Mouse (Mus musculus) CH12.LX (cell line): Measurements from ENCODE around the gene Eif3k. TPM values are rescaled to one million over a fixed set of nuclear protein-coding genes. Genes with fewer than 3 reads are reported as not detected.

Experiments
- DNase-seq: peaks from one replicate; pipeline ENCODE4 v3.0.0-alpha.2; 2013; ENCODE audit errors: extremely low read depth
- H3K27ac ChIP-seq: 2 replicates; pipeline ENCODE4 v1.5.1; 2012; ENCODE audit warnings: low read depth, mild to moderate bottlenecking, control low read depth, moderate library complexity; ENCODE audit not compliant: insufficient read depth
- H3K27me3 ChIP-seq: replicated peaks from 2 replicates; pipeline ENCODE3; 2012; ENCODE audit warnings: inconsistent platforms
- H3K36me3 ChIP-seq, 2 experiments: replicated peaks in 1 of 2; 2 replicates each; pipeline versions ENCODE3 to v1.6.1; 2012; ENCODE audit warnings: inconsistent platforms in 1 of 2, low read length in 1 of 2, mild to moderate bottlenecking in 1 of 2, mixed read lengths in 1 of 2, moderate library complexity in 1 of 2; ENCODE audit not compliant: control insufficient read depth in 1 of 2, insufficient read depth in 1 of 2
- H3K4me1 ChIP-seq, 2 experiments: 2 replicates each; pipeline ENCODE4 v1.6.1; 2012; ENCODE audit warnings: inconsistent platforms in 1 of 2, moderate library complexity in 1 of 2; ENCODE audit not compliant: insufficient read depth in 2 of 2, control insufficient read depth in 1 of 2
- H3K4me2 ChIP-seq: 2 replicates; pipeline ENCODE4 v1.6.1; 2012; ENCODE audit warnings: low read depth, mild to moderate bottlenecking, control low read depth; ENCODE audit not compliant: poor library complexity, insufficient read depth, severe bottlenecking
- H3K4me3 ChIP-seq, 3 experiments: fragments of 150-350 bp in 1 of 3; sonication (generic) in 1 of 3; replicated peaks in 1 of 3; 2 replicates each; pipeline versions ENCODE3 to v1.5.1; 2011 to 2012; ENCODE audit warnings: low read depth in 2 of 3, low read length in 2 of 3, mild to moderate bottlenecking in 2 of 3, moderate library complexity in 2 of 3, control low read depth in 1 of 3, improper control_type of control experiment in 1 of 3, inconsistent platforms in 1 of 3, mixed read lengths in 1 of 3; ENCODE audit not compliant: poor library complexity in 1 of 3
- H3K79me2 ChIP-seq: replicated peaks from 2 replicates; pipeline ENCODE4 v1.6.1; 2012; ENCODE audit warnings: mild to moderate bottlenecking, moderate library complexity; ENCODE audit not compliant: control insufficient read depth, poor library complexity, insufficient read depth, severe bottlenecking; ENCODE audit errors: extremely low read depth
- H3K9ac ChIP-seq: 2 replicates; pipeline ENCODE4 v1.6.1; 2012; ENCODE audit warnings: low read depth, mild to moderate bottlenecking, control low read depth, moderate library complexity; ENCODE audit not compliant: insufficient read depth
- H3K9me3 ChIP-seq: replicated peaks from 2 replicates; pipeline ENCODE3; 2012; ENCODE audit warnings: low read length, inconsistent platforms, mixed read lengths
- BHLHE40 ChIP-seq: IDR thresholded peaks from 2 replicates; pipeline ENCODE4 v1.6.1; 2011; ENCODE audit warnings: mild to moderate bottlenecking, low read depth, low read length, improper control_type of control experiment
- CHD1 ChIP-seq: IDR thresholded peaks from 2 replicates; pipeline ENCODE4 v1.6.1; 2012; ENCODE audit warnings: low read depth, low read length, improper control_type of control experiment, inconsistent platforms
- E2F4 ChIP-seq: IDR thresholded peaks from 2 replicates; pipeline ENCODE4 v1.6.1; 2011; ENCODE audit warnings: low read depth, low read length, improper control_type of control experiment; ENCODE audit not compliant: insufficient replicate concordance
- GABPA ChIP-seq: IDR thresholded peaks from 2 replicates; pipeline ENCODE4 v1.6.1; 2012; ENCODE audit warnings: low read depth, low read length, improper control_type of control experiment, inconsistent platforms; ENCODE audit not compliant: insufficient replicate concordance
- IRF4 ChIP-seq: IDR thresholded peaks from 2 replicates; pipeline ENCODE4 v1.6.1; 2014; ENCODE audit warnings: low read depth, mild to moderate bottlenecking, inconsistent platforms, low read length, improper control_type of control experiment
- KAT2A ChIP-seq: IDR thresholded peaks from 2 replicates; pipeline ENCODE4 v1.6.1; 2012; ENCODE audit warnings: low read length, improper control_type of control experiment, inconsistent platforms; ENCODE audit not compliant: insufficient replicate concordance
- MAFK ChIP-seq: IDR thresholded peaks from 2 replicates; pipeline ENCODE4 v1.6.1; 2011; ENCODE audit warnings: low read length, improper control_type of control experiment; ENCODE audit not compliant: insufficient replicate concordance
- MXI1 ChIP-seq: IDR thresholded peaks from 2 replicates; pipeline ENCODE4 v1.6.1; 2011; ENCODE audit warnings: mild to moderate bottlenecking, low read depth, low read length, improper control_type of control experiment
- MYC ChIP-seq: IDR thresholded peaks from 2 replicates; pipeline ENCODE4 v1.6.1; 2011; ENCODE audit warnings: low read depth, mild to moderate bottlenecking, improper control_type of control experiment, low read length
- NELFE ChIP-seq: IDR thresholded peaks from 2 replicates; pipeline ENCODE4 v1.6.1; 2011; ENCODE audit warnings: low read depth, low read length, improper control_type of control experiment
- NRF1 ChIP-seq: IDR thresholded peaks from 2 replicates; pipeline ENCODE4 v1.6.1; 2014; ENCODE audit warnings: low read depth, mild to moderate bottlenecking, inconsistent platforms, low read length, improper control_type of control experiment, moderate library complexity
- PAX5 ChIP-seq: IDR thresholded peaks from 2 replicates; pipeline ENCODE4 v1.6.1; 2012; ENCODE audit warnings: low read length, inconsistent platforms, mixed read lengths
- POLR2A ChIP-seq: IDR thresholded peaks from 2 replicates; pipeline ENCODE4 v1.6.1; 2011; ENCODE audit warnings: low read depth, mild to moderate bottlenecking, improper control_type of control experiment, low read length
- POLR2AphosphoS2 ChIP-seq: IDR thresholded peaks from 2 replicates; pipeline ENCODE4 v1.6.1; 2011; ENCODE audit warnings: low read depth, low read length, improper control_type of control experiment
- RAD21 ChIP-seq: IDR thresholded peaks from 2 replicates; pipeline ENCODE4 v1.6.1; 2011; ENCODE audit warnings: low read depth, mild to moderate bottlenecking, low read length, improper control_type of control experiment, moderate library complexity
- RCOR1 ChIP-seq: conservative IDR thresholded peaks from 2 replicates; pipeline ENCODE4 v1.6.1; 2012; ENCODE audit warnings: low read depth, mild to moderate bottlenecking, inconsistent platforms, low read length, improper control_type of control experiment
- SIN3A ChIP-seq: IDR thresholded peaks from 2 replicates; pipeline ENCODE4 v1.6.1; 2012; ENCODE audit warnings: low read length, improper control_type of control experiment, inconsistent platforms
- TCF12 ChIP-seq: IDR thresholded peaks from 2 replicates; pipeline ENCODE4 v1.6.1; 2014; ENCODE audit warnings: low read depth, mild to moderate bottlenecking, inconsistent platforms, low read length, improper control_type of control experiment
- UBTF ChIP-seq: IDR thresholded peaks from 2 replicates; pipeline ENCODE4 v1.6.1; 2012; ENCODE audit warnings: low read depth, mild to moderate bottlenecking, inconsistent platforms, low read length, improper control_type of control experiment, moderate library complexity
- USF2 ChIP-seq: conservative IDR thresholded peaks from 2 replicates; pipeline ENCODE4 v1.6.1; 2011; ENCODE audit warnings: low read depth, low read length, improper control_type of control experiment
- ZC3H11A ChIP-seq: IDR thresholded peaks from 2 replicates; pipeline ENCODE4 v1.6.1; 2012; ENCODE audit warnings: low read depth, mild to moderate bottlenecking, inconsistent platforms, low read length, improper control_type of control experiment
- ZNF384 ChIP-seq: IDR thresholded peaks from 2 replicates; pipeline ENCODE4 v1.6.1; 2012; ENCODE audit warnings: low read depth, low read length, improper control_type of control experiment, inconsistent platforms
- dilution Hi-C: fragments of 300-500 bp; cut with MboI; formaldehyde crosslinking; loops from 2 replicates; pipeline ENCODE4 v1.14.3; 2020; ENCODE audit warnings: low sequenced_read_pairs; ENCODE audit not compliant: extremely low pct_unique_long_range_greater_than_20kb, extremely low pct_ligation_motif_present
- in situ Hi-C: fragments of 300-500 bp; cut with MboI; formaldehyde crosslinking; loops from 3 replicates; pipeline ENCODE4 v1.14.3; 2019; ENCODE audit warnings: low sequenced_read_pairs, low pct_ligation_motif_present, low pct_unique_long_range_greater_than_20kb, mixed read lengths
- polyA plus RNA-seq: library from polyadenylated mRNA; unstranded; fragments of >175 nt; gene quantifications from 2 replicates; pipeline ENCODE4 v1.2.1, GENCODE M21; 2012; ENCODE audit warnings: low read depth; ENCODE audit not compliant: insufficient read length
- total RNA-seq, 2 experiments: library from RNA; depleted of rRNA; stranded (reverse); fragments of 300-350 nt in 1 of 2; fragments of >200 nt in 1 of 2; gene quantifications; 2 replicates each; pipeline ENCODE4 v1.2.3; 2012 to 2014

The Eif3k gene
- total and polyA plus RNA-seq, 3 experiments = 513 to 658 (median 584) TPM

GRCm38 (mm10) chr7:29023514-29023913, 41.9 kb upstream of the Eif3k start:
- Histone ChIP-seq H3K4me3 (no peak overlapping the region), H3K36me3 (peaks cover 2 to 18% of the 10 kb centered on the region in 2 experiments), H3K27ac (no peak overlapping the region), H3K4me2 (no peak overlapping the region), H3K27me3 (no peaks in the 10 kb centered on the region), H3K4me1 (peaks cover 15 to 48% of the 10 kb centered on the region in 2 experiments), H3K9ac (no peak overlapping the region), H3K79me2 (no peaks in the 10 kb centered on the region), H3K9me3 (peaks cover 10% of the 10 kb centered on the region)
- in situ Hi-C loops = loop anchor here (5.0 kb wide), 1 partner anchor 36 kb away; no protein-coding TSS in a partner anchor
- dilution Hi-C loops = no loop called here
- DNase-seq = no peak
- TF ChIP-seq TCF12 (no peak), SIN3A (no peak), KAT2A (no peak), PAX5 (no peak), POLR2A (no peak), E2F4 (no peak), MXI1 (no peak), ZC3H11A (no peak), MAFK (no peak), GABPA (no peak), NRF1 (no peak)

- Histone ChIP-seq H3K36me3 (peaks cover 2 to 20% of the 10 kb centered on the region in 2 experiments), H3K9ac (no peak overlapping the region), H3K4me3 (no peak overlapping the region), H3K27ac (no peak overlapping the region)
- dilution Hi-C loops = no loop called here
- TF ChIP-seq POLR2AphosphoS2 (no peak), BHLHE40 (no peak), KAT2A (no peak), RAD21 (no peak), E2F4 (no peak), RCOR1 (no peak), NELFE (no peak), MAFK (no peak), ZNF384 (no peak), UBTF (no peak), IRF4 (no peak), USF2 (no peak), MXI1 (no peak), POLR2A (no peak), MYC (no peak), CHD1 (no peak)
- TF ChIP-seq, all 38 proteins: peak for 0
- no peak for DNase-seq
- H3K27me3 ChIP-seq = no peaks in the 10 kb centered on the region
- peaks cover 11 to 47% of the 10 kb centered on the region in 2 experiments for H3K4me1 ChIP-seq
- H3K4me2 ChIP-seq = no peak overlapping the region
- peaks cover 10% of the 10 kb centered on the region for H3K9me3 ChIP-seq
- no peaks in the 10 kb centered on the region for H3K79me2 ChIP-seq
- in situ Hi-C loops = loop anchor here (5.0 kb wide), 1 partner anchor 35 kb away; no protein-coding TSS in a partner anchor
These were observed 40.8 kb upstream of the Eif3k start for GRCm38 (mm10) chr7:29022479-29022878.
